Mouse (Mus musculus) ES-E14 (cell line): ENCODE results near the gene Dock2. TPM values are rescaled to one million over a fixed set of nuclear protein-coding genes. Genes with fewer than 3 reads are reported as not detected.

ENCODE experiments used
- DNase-seq: peaks from one replicate; pipeline ENCODE4 v3.0.0-alpha.2; 2013; ENCODE audit warnings: low read depth, low spot score
- H3K27ac ChIP-seq: 2 replicates; pipeline ENCODE4 v1.5.1; 2012; ENCODE audit warnings: low read depth, mild to moderate bottlenecking, low read length, moderate library complexity, mixed read lengths; ENCODE audit not compliant: poor library complexity, insufficient read depth, severe bottlenecking
- H3K36me3 ChIP-seq: 2 replicates; pipeline ENCODE4 v1.6.1; 2012; ENCODE audit warnings: mild to moderate bottlenecking, low read length, moderate library complexity, mixed read lengths; ENCODE audit not compliant: control insufficient read depth, poor library complexity, insufficient read depth, severe bottlenecking
- H3K4me1 ChIP-seq, 2 experiments: fragments of 150-350 bp in 1 of 2; sonication (generic) in 1 of 2; 2 replicates each; pipeline ENCODE4 v1.6.1; 2012; ENCODE audit warnings: low read length in 2 of 2, mild to moderate bottlenecking in 1 of 2, mixed read lengths in 1 of 2; ENCODE audit not compliant: control insufficient read depth in 2 of 2, insufficient read depth in 2 of 2, poor library complexity in 1 of 2
- H3K4me3 ChIP-seq, 2 experiments: fragments of 150-350 bp in 1 of 2; sonication (generic) in 1 of 2; 2 replicates each; pipeline ENCODE4 v1.5.1; 2012; ENCODE audit warnings: low read length in 2 of 2, low read depth in 1 of 2, mild to moderate bottlenecking in 1 of 2, mixed read lengths in 1 of 2; ENCODE audit not compliant: insufficient read depth in 1 of 2, poor library complexity in 1 of 2, severe bottlenecking in 1 of 2
- H3K9ac ChIP-seq: 2 replicates; pipeline ENCODE4 v1.6.1; 2012; ENCODE audit warnings: low read depth, mild to moderate bottlenecking, low read length, mixed read lengths; ENCODE audit not compliant: poor library complexity, insufficient read depth, severe bottlenecking
- H3K9me3 ChIP-seq: fragments of 150-350 bp; sonication (generic); 2 replicates; pipeline ENCODE4 v1.6.1; 2012; ENCODE audit warnings: low read depth, mild to moderate bottlenecking, low read length; ENCODE audit not compliant: control insufficient read depth, insufficient read depth
- CHD2 ChIP-seq: IDR thresholded peaks from 2 replicates; pipeline ENCODE4 v1.6.1; 2014; ENCODE audit warnings: mild to moderate bottlenecking, low read depth, low read length, inconsistent platforms
- HCFC1 ChIP-seq: IDR thresholded peaks from 2 replicates; pipeline ENCODE4 v1.6.1; 2012; ENCODE audit warnings: low read length, inconsistent platforms, borderline replicate concordance; ENCODE audit not compliant: insufficient read depth
- MAFK ChIP-seq: IDR thresholded peaks from 2 replicates; pipeline ENCODE4 v1.6.1; 2014; ENCODE audit warnings: mild to moderate bottlenecking, low read depth, low read length, inconsistent platforms; ENCODE audit not compliant: insufficient read depth
- ZC3H11A ChIP-seq: IDR thresholded peaks from 2 replicates; pipeline ENCODE4 v1.6.1; 2012; ENCODE audit warnings: low read depth, mild to moderate bottlenecking, inconsistent platforms, low read length, borderline replicate concordance
- ZNF384 ChIP-seq: IDR thresholded peaks from 2 replicates; pipeline ENCODE4 v1.6.1; 2012; ENCODE audit warnings: low read depth, low read length, inconsistent platforms
- in situ Hi-C, 2 experiments: fragments of 600-800 bp; cut with MboI; formaldehyde crosslinking; loops; one replicate each; pipeline ENCODE4 v1.15.1; 2025; ENCODE audit warnings: low sequenced_read_pairs in 2 of 2, inconsistent platforms in 1 of 2; ENCODE audit not compliant: unreplicated experiment in 2 of 2
- total RNA-seq: library from RNA; depleted of rRNA; stranded (reverse); fragments of 300-350 nt; gene quantifications from 2 replicates; pipeline ENCODE4 v1.2.3, GENCODE M21; 2012

Dock2 gene
- total RNA-seq, 1 experiment, result 1.7 TPM

- in situ Hi-C loops, result no loop called here
- H3K36me3 ChIP-seq, result no peaks in the 10 kb centered on the region
- H3K4me1 ChIP-seq, result no peaks in the 10 kb centered on the region
- no peak overlapping the region for H3K4me3 ChIP-seq
- no peak overlapping the region for H3K27ac ChIP-seq
- DNase-seq, result no peak
- H3K9ac ChIP-seq, result no peak overlapping the region
- no peak for TF ChIP-seq MAFK
- no peak for TF ChIP-seq HCFC1
- H3K9me3 ChIP-seq, result no peaks in the 10 kb centered on the region
These were observed 408.1 kb downstream of the Dock2 start for GRCm38 (mm10) chr11:34375557-34375956.

GRCm38 (mm10) chr11:34372224-34372623 is 411.5 kb downstream of the Dock2 start:
- Histone ChIP-seq H3K9me3 (no peaks in the 10 kb centered on the region), H3K36me3 (no peaks in the 10 kb centered on the region), H3K9ac (no peak overlapping the region), H3K4me1 (no peaks in the 10 kb centered on the region), H3K4me3 (no peak overlapping the region), H3K27ac (no peak overlapping the region)
- in situ Hi-C loops, result no loop called here
- no peak for TF ChIP-seq CHD2
- TF ChIP-seq ZNF384, result no peak
- no peak for TF ChIP-seq ZC3H11A
- TF ChIP-seq MAFK, result no peak
- TF ChIP-seq HCFC1, result no peak
- no peak for DNase-seq

- H3K4me1 ChIP-seq, result no peaks in the 10 kb centered on the region
- in situ Hi-C loops, result no loop called here
- H3K36me3 ChIP-seq, result no peaks in the 10 kb centered on the region
- H3K9ac ChIP-seq, result no peak overlapping the region
- H3K9me3 ChIP-seq, result no peaks in the 10 kb centered on the region
- no peak overlapping the region for H3K27ac ChIP-seq
- no peak for TF ChIP-seq MAFK
- TF ChIP-seq HCFC1, result no peak
- no peak for TF ChIP-seq ZC3H11A
- TF ChIP-seq ZNF384, result no peak
- TF ChIP-seq CHD2, result no peak
- H3K4me3 ChIP-seq, result no peak overlapping the region
- no peak for DNase-seq
These were observed 427.6 kb downstream of the Dock2 start for GRCm38 (mm10) chr11:34356109-34356508.

- no peak for DNase-seq
- TF ChIP-seq ZNF384 (no peak), MAFK (no peak), HCFC1 (no peak), ZC3H11A (no peak), CHD2 (no peak)
These were observed 428.3 kb downstream of the Dock2 start for GRCm38 (mm10) chr11:34355406-34355805.

GRCm38 (mm10) chr11:34349453-34350056 is 434.1 kb downstream of the Dock2 start:
- Histone ChIP-seq H3K27ac (no peak overlapping the region), H3K4me1 (no peaks in the 10 kb centered on the region), H3K36me3 (no peaks in the 10 kb centered on the region), H3K9me3 (no peaks in the 10 kb centered on the region), H3K9ac (no peak overlapping the region), H3K4me3 (no peak overlapping the region)
- DNase-seq, result no peak
- TF ChIP-seq CHD2 (no peak), ZC3H11A (no peak), MAFK (no peak), HCFC1 (no peak), ZNF384 (no peak)
- in situ Hi-C loops, result no loop called here

More at GRCm38 (mm10) chr11:34355406-34355805, 428.3 kb downstream of the Dock2 start:
- Histone ChIP-seq H3K36me3 (no peaks in the 10 kb centered on the region), H3K4me1 (no peaks in the 10 kb centered on the region), H3K4me3 (no peak overlapping the region), H3K9ac (no peak overlapping the region), H3K27ac (no peak overlapping the region), H3K9me3 (no peaks in the 10 kb centered on the region)
- in situ Hi-C loops, result no loop called here
